Mouse (Mus musculus): ENCODE measurements around the gene Carm1.

DNA sequence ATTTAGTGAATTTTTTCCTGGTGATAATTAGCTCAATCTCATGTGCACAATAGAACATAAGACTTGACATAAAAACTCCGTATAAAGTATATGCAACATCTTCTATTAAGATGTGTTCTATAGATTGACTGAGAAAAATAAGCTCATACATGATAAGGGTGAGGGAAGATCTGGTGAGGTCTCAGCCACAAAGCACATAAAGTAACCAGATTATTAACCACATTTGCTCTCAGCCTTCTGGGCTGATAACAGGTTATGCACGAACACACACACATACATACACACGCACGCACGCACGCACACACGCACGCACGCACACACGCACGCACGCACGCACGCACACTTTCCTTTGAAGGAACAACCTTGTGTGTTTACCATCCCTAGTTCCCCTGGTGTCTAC, 10.2 kb upstream of the Carm1 start:
- no peak for TF ChIP-seq CTCF (IDR thresholded peaks at IDR 0.05; ENCODE audit: extremely low read depth, insufficient read length, insufficient replicate concordance, low read depth, low read length)
- no peak for TF ChIP-seq POLR2A (IDR thresholded peaks at IDR 0.05; ENCODE audit: low read depth, low read length)
